Mouse (Mus musculus): ENCODE data around the gene Btbd35f11. TPM values are rescaled to one million over a fixed set of nuclear protein-coding genes. Genes with fewer than 3 reads are reported as not detected.

Gene Btbd35f11
- not detected in 2 replicates for polyA plus RNA-seq (2012; ENCODE audit: low replicate concordance)

DNA sequence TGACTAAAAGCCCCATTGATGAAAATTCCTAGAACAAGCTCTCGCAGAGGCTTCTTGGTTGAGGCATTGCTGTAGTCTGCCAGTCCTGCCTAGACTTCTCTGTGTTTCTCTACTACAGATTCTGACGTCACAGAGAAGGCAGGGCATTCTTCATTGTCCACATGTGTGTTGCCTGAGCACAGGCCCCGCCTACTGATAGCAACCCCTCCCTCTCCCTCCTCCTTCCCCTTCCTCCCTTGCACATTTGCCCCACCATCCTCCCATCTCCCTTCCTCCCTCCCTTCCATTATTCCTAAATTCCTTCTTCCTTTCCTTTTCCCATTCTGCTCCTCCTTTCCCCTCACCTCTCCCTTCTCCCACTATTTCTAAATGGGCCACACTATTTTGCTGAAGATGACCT, at the start of gene Btbd35f11:
Btbd35f11 (minus strand) TSS at position 101 of the 400 bp plus-strand sequence.

Other genes with a start within 250 kb of the Btbd35f11 start
- not detected in 2 replicates for gene Btbd35f24, start 247.9 kb downstream of the Btbd35f11 start, polyA plus RNA-seq (2012; ENCODE audit: low replicate concordance)